Mouse (Mus musculus): ENCODE measurements around the gene Gab1.

Gab1 gene

DNA sequence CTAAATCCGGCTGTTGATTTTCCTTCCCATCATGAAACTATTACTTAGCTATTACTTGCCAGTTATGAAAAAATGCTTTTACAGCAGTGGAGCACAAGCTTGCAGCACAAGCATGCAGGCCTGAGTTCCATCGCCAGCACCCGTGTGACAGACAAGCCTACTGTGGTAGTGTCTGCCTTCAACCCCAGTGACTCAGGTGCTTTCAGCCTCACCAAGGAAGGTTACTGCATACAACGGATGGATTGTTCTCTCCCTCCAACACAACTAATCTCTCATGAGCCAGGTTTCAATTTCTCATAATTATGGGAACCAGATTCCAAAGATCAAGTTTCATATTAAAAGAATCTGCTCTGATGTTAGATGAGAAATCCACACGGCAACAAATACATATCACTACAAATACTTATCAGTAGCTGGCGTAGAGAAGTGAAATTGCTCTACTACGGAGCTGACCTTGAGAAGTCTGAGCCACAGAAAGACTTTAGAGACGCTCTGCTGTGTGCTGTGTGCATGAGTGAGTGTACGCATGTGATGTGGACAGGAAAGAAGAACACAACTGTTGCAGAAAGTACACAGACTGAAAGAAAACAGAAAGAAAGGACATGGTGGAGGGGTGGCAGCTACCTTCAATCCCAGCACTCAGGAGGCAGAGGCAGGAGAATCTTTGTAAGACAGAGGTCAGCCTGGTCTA, 36.4 kb downstream of the Gab1 start:
- DNase-seq (ENCODE audit: low spot score), result no peak

DNA sequence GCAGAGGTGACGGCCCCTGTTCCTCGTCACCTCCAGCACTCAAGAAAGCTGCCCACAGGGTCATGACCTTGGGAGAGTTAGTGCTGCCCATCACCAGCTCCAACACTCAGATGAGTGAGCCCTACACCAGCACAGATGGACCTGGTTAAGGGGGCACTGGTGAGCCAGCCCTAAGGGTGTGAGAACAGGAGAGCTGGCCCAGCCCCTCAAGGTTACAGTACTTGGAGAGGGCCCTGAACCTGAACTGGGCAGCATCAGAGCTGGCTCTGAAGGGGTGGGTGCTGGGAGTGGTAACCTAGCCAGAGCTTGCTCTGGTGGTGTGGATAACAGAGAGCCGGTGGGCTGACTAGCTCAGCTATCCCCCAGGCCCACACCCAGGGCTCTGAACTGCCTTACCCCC, 37.8 kb downstream of the Gab1 start:
- no peak for DNase-seq (ENCODE audit: low spot score)

DNA sequence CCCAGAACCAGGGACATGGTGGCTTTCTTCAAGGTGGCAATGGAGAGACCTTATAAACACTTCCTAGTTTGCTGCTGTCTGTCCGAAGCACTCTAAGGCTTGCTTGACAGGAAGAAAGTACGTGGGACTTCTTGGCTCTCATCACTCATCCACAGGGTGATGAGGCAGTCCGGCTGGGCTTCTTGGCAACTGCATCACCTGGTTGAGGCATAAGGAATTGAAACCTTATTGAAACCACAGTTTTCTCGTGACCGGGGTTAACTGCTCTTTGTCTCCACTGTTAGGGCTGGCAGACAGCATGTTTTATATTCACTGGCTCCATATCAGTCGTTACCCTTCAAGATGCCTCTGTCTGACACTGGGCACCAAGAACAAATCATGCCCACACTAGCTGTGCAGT, 40.2 kb downstream of the Gab1 start:
- DNase-seq (ENCODE audit: low spot score), result no peak

- no peak for DNase-seq (ENCODE audit: low spot score)
Observed at GRCm38 (mm10) chr8:80838199-80838598, 42.1 kb downstream of the Gab1 start.

GRCm38 (mm10) chr8:80835401-80835800, 44.9 kb downstream of the Gab1 start:
- DNase-seq (ENCODE audit: low spot score), result no peak

DNA sequence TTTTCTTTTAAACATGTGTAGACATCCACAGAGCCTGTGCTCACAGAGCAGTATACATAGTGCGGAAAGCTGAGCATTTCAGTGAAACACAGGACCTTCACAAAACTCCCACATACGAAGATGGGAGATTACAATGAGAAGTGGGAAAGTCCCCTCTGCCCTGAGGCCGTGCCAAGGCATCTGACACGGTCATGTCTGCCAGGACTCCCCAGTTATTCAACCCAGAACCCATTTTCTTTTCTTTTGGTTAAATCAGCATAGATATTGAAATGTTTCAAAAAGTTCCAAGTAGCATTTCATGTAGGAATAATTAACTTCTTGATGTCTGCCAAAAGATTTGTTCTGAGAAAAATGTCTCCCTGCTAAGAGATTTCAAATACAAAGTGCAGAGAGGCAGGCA, 45.9 kb downstream of the Gab1 start:
- no peak for DNase-seq (ENCODE audit: low spot score)

DNA sequence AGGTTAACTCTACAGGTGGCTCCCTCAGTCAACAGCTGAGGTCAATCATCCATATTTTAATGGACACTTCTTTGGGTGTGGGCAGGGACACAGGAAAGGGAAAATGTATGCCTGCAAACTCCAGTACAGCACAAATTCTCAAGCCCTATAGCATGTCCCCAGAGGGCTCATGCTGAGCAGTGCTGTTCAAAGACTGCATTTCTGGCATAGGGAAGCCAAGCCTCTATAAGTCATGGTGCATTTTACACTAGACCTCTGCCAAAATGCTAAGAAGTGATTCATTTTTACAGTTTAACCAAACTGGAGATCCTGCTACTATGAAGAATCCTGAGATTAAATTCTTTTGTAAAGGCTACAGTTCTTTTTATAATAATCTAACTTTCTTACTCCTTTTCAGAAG, 47.8 kb downstream of the Gab1 start:
- no peak for DNase-seq (ENCODE audit: low spot score)

DNA sequence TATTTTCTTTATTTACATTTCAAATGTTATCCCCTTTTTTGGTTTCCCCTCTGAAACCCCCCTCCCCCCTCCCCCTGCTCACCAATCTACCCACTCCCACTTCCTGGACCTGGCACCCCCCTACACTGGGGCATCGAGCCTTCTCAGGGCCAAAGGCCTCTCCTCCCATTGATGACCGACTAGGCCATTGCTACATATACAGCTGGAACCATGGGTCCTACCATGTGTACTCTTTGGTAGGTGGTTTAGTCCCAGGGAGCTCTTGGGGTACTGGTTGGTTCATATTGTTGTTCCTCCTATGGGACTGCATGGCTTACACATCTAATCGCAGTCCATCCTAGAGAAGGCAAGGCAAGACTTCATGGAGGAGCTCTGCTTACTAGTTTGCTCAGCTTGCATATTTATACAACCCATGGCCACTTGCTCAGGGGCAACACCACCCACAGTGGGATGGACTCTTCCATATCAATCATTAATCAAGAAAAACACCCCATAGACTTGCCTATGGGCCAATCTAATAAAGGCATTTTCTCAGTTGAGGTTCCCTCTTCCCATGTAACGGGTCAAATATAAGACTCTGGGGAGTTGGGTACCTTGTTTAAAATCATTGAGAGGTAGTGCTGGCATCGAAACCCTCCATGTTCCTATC, 48.3 kb downstream of the Gab1 start:
- no peak for DNase-seq (ENCODE audit: low spot score)

GRCm38 (mm10) chr8:80830724-80831566, 49.4 kb downstream of the Gab1 start:
- no peak for DNase-seq (ENCODE audit: low spot score)

DNA sequence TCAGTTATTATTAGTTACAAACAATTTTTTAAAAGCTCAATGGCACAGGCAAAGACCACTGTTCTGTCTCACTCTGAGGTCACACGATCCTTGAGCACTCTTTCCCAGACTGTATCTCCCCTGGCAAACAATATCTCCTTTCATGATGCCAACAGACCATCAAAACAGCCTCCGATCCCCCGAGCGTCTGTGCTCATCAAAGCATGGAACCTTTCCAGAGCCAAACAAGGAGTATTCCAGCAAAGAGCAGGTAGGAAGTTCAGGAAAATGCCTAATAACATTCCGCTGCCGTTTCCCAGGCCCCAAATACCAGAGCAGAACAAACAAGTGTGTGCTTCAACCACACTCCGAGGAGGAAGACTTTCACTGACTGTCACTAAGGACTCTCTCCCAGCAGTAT, 50.2 kb downstream of the Gab1 start:
- DNase-seq (ENCODE audit: low spot score), result no peak

DNA sequence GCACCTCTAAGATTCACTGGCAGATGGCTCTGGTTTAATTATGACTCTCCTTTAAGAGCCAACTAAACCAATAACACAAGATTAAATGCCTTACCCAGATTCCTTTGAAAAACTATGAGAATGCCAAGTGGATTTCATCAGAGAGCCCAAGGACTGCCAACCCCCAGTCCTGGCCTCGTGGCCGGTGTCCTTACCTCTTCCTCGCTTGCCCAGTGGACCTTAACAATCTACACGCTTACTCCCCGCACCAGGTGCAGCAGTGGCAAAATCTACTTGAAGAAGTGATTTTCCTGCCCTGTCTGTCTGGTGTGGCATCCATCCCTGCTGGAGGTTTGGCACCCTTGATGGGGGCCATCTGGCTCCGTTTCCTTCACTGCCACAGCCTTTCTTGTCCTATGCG, 53.3 kb downstream of the Gab1 start:
- DNase-seq (ENCODE audit: low spot score), result no peak

- no peak for DNase-seq (ENCODE audit: low spot score)
Observed at GRCm38 (mm10) chr8:80825136-80825535, 55.2 kb downstream of the Gab1 start.

- no peak for DNase-seq (ENCODE audit: low spot score)
Observed at GRCm38 (mm10) chr8:80824426-80824825, 55.9 kb downstream of the Gab1 start.

GRCm38 (mm10) chr8:80823250-80823649, 57.1 kb downstream of the Gab1 start:
- DNase-seq (ENCODE audit: low spot score), result no peak

DNA sequence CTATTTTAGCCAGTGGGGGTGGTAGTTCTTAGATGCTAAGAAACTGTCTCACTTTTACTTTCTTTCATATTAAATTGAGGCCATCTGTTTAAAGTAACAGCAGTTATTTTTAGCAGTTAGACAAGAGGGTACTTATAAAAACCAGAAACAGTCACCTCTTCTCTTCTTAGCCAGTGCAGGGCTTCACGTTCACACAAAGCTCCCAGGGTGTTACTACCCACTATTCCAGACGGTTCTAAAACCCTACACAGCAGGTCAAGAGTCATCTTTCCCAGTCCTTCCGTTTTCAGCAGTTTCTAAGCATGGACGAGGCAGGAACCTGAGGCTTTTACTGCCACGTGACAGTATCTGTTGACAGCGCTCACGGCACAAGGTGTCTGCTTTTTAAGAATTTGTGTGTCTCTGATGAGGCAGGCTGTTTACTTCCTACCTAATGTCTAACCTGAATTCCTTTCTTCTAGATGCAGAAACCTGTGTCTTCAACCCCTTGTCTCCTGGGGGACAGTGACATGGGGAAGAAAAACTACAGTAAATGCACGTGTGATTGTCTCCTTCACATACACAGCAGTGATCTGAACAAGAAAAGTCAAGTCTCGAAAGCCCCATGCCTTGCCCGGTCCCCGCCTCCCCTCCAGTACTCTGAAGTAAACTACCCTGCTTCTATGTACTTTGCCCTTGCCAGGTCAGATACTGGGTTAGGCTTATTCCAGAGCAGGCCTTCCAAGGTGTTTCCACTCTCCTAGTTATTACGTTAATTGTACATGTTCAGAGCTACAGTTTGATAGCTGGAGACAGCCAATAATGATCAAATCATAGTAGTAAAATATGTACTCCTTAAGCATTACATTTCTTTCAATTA, 58.7 kb downstream of the Gab1 start:
- DNase-seq (ENCODE audit: low spot score), result no peak

- DNase-seq (ENCODE audit: low spot score), result no peak
Observed at GRCm38 (mm10) chr8:80818978-80819377, 61.3 kb downstream of the Gab1 start.

GRCm38 (mm10) chr8:80817065-80817464, 63.3 kb downstream of the Gab1 start:
- DNase-seq (ENCODE audit: low spot score), result no peak

DNA sequence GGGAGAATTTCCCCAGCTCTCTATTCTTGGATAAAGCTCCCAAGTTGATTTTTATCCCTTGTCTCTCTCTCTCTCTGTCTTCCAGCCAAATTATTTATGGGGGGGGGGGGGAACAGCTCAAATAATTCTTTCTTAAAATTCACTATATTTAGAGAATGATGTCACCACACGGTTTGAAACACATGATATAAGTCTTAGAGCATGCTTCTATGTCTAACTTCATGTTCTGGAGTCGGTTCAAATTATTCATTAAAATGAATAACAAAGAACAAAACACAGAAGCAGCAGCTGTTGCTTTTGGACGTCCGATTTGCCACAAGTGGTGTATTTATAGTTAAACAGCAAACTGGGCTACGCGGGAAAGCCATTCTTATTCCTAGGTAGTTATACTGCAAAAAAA, 65.1 kb downstream of the Gab1 start:
- no peak for DNase-seq (ENCODE audit: low spot score)

GRCm38 (mm10) chr8:80814087-80814791, 66.1 kb downstream of the Gab1 start:
- DNase-seq (ENCODE audit: low spot score), result no peak

DNA sequence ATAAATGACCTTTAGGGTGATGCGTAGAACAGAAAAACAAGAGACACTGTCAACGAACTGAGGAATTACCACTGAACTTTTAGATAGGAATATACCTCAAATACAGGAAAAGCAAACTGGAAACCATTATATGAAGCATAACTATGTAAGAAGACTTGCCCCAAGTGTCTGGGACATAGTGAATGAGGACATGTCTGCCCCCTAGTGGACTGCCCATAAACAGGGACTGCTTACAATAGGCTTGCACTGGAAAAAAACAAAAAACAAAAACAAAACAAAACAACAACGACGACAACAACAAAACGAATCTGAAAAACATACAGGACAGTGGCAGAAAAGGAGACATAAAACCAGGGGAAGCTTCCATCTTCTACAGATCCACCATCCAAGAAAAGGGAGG, 66.9 kb downstream of the Gab1 start:
- DNase-seq (ENCODE audit: low spot score), result peak; percentile 58

DNA sequence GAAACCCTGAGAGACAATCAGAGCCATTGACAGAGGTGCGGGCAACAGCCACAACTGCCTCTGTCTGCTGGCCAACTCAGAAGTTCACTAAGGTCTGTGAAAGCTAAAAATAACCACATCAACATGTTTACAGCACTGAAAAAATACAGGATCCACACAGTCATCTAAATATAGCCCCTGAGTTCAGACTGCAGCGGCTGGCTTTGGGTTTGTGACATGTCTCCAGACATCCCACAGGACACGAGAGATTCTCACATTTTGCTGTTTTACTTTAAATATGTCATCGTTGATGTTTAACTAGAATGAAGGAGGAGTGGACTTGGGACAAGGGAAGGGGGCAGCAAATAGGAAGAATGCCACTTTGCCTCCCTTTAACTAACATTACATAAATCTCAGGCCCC, 68.7 kb downstream of the Gab1 start:
- DNase-seq (ENCODE audit: low spot score), result no peak

- no peak for DNase-seq (ENCODE audit: low spot score)
Observed at GRCm38 (mm10) chr8:80810916-80811315, 69.4 kb downstream of the Gab1 start.

Data from testis, postnatal 10 days (tissue).